Mouse (Mus musculus): ENCODE results near the gene Lrrc2.
A peak's percentile ranks its signal among the peaks of the same experiment; 100 is the strongest.

DNA sequence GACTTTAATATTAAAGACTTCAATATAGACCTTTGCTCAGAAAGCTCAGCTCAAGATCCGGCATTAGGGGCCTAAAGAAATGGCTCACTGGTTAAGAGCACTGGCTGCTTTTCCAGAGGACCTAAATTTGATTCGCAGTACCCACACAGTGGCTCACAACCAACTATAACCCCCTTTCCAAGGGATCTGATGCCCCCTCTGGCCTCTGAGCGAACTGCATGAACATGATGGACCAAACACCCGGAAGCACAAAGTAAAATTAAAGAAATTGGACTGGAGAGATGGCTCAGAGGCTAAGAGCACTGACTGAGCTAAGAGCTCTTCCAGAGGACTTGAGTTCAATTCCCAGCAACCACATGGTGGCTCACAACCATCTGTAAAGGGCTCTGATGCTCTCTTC lies 64.3 kb downstream of the Lrrc2 start:
- TF ChIP-seq TAL1 (IDR thresholded peaks at IDR 0.05; ENCODE audit: low read length), result no peak
- no peak for TF ChIP-seq MAFK (IDR thresholded peaks at IDR 0.05; ENCODE audit: borderline replicate concordance, low read depth, low read length)
- no peak for TF ChIP-seq GABPA (IDR thresholded peaks at IDR 0.05; ENCODE audit: low read depth, low read length)
- TF ChIP-seq GATA1 (IDR thresholded peaks at IDR 0.05; ENCODE audit: low read depth, low read length), result no peak
- no peak for TF ChIP-seq CHD2 (IDR thresholded peaks at IDR 0.05; ENCODE audit: low read length)
- TF ChIP-seq CTCF (IDR thresholded peaks at IDR 0.05 in 2 of 3, conservative IDR thresholded peaks at IDR 0.05 in 1 of 3; ENCODE audit: control insufficient read depth in 1 of 3, insufficient read depth in 1 of 3, low read depth in 2 of 3, low read length in 3 of 3, poor library complexity in 1 of 3, severe bottlenecking in 1 of 3), result peak; percentile 25 to 39 (median 26); a peak in 5 of 6 replicates
- TF ChIP-seq E2F4 (IDR thresholded peaks at IDR 0.05; ENCODE audit: borderline replicate concordance, low read depth, low read length), result no peak
- TF ChIP-seq USF1 (IDR thresholded peaks at IDR 0.05; ENCODE audit: low read depth, low read length), result no peak
- no peak for TF ChIP-seq NRF1 (IDR thresholded peaks at IDR 0.05; ENCODE audit: insufficient read depth, low read depth, low read length, poor library complexity, severe bottlenecking)
- TF ChIP-seq JUND (IDR thresholded peaks at IDR 0.05; ENCODE audit: low read depth, low read length), result no peak
- no peak for TF ChIP-seq MAX (IDR thresholded peaks at IDR 0.05; ENCODE audit: low read length)
- no peak for TF ChIP-seq MYC (IDR thresholded peaks at IDR 0.05; ENCODE audit: low read depth, low read length)
- no peak; the same call in 1 of the 2 replicates for TF ChIP-seq RAD21 (IDR thresholded peaks at IDR 0.05; ENCODE audit: low read depth, low read length)

Data from MEL (cell line).